Mouse (Mus musculus) T-cell, adult 2 months (primary cell): ENCODE measurements around the gene Aqr.

ENCODE experiments used
- DNase-seq: peaks from one replicate; pipeline ENCODE4 v3.0.0; 2022; ENCODE audit warnings: low spot score

Aqr gene

GRCm38 (mm10) chr2:114135777-114136176 is 51.0 kb downstream of the Aqr start:
- no peak for DNase-seq

- DNase-seq, result no peak
Observed at GRCm38 (mm10) chr2:114133355-114133754, 53.5 kb downstream of the Aqr start.

- no peak for DNase-seq
Observed at GRCm38 (mm10) chr2:114130657-114131056, 56.2 kb downstream of the Aqr start.

GRCm38 (mm10) chr2:114123304-114123703 is 63.5 kb downstream of the Aqr start:
- DNase-seq, result no peak

GRCm38 (mm10) chr2:114119451-114119850 is 67.4 kb downstream of the Aqr start:
- DNase-seq, result no peak

GRCm38 (mm10) chr2:114117665-114118064 is 69.2 kb downstream of the Aqr start:
- no peak for DNase-seq

- no peak for DNase-seq
Observed at GRCm38 (mm10) chr2:114117235-114117634, 69.6 kb downstream of the Aqr start.

GRCm38 (mm10) chr2:114115563-114115962 is 71.3 kb downstream of the Aqr start:
- DNase-seq, result no peak

GRCm38 (mm10) chr2:114107288-114108278 is 79.2 kb downstream of the Aqr start:
- no peak for DNase-seq

GRCm38 (mm10) chr2:114106383-114106782 is 80.4 kb downstream of the Aqr start:
- no peak for DNase-seq

- no peak for DNase-seq
Observed at GRCm38 (mm10) chr2:114102471-114102870, 84.4 kb downstream of the Aqr start.

- no peak for DNase-seq
Observed at GRCm38 (mm10) chr2:114100834-114101233, 86.0 kb downstream of the Aqr start.

- DNase-seq, result no peak
Observed at GRCm38 (mm10) chr2:114099816-114100215, 87.0 kb downstream of the Aqr start.

- no peak for DNase-seq
Observed at GRCm38 (mm10) chr2:114099109-114099508, 87.7 kb downstream of the Aqr start.

- DNase-seq, result no peak
Observed at GRCm38 (mm10) chr2:114097627-114098026, 89.2 kb downstream of the Aqr start.

- no peak for DNase-seq
Observed at GRCm38 (mm10) chr2:114096570-114096969, 90.3 kb downstream of the Aqr start.

GRCm38 (mm10) chr2:114095348-114095747 is 91.5 kb downstream of the Aqr start:
- no peak for DNase-seq

GRCm38 (mm10) chr2:114094696-114095095 is 92.1 kb downstream of the Aqr start:
- no peak for DNase-seq

GRCm38 (mm10) chr2:114093577-114093976 is 93.2 kb downstream of the Aqr start:
- no peak for DNase-seq

GRCm38 (mm10) chr2:114089862-114090261 is 97.0 kb downstream of the Aqr start:
- DNase-seq, result no peak

- no peak for DNase-seq
Observed at GRCm38 (mm10) chr2:114087271-114087670, 99.6 kb downstream of the Aqr start.

GRCm38 (mm10) chr2:114071876-114072275 is 114.9 kb downstream of the Aqr start:
- no peak for DNase-seq

GRCm38 (mm10) chr2:114066226-114066625 is 120.6 kb downstream of the Aqr start:
- DNase-seq, result no peak

GRCm38 (mm10) chr2:114064004-114064403 is 122.8 kb downstream of the Aqr start:
- DNase-seq, result no peak
